Mouse (Mus musculus) myocyte (in vitro differentiated cells): ENCODE results near the gene Mgme1. TPM values are rescaled to one million over a fixed set of nuclear protein-coding genes. Genes with fewer than 3 reads are reported as not detected.
A peak's percentile ranks its signal among the peaks of the same experiment; 100 is the strongest.

Experiments used
- H3K27me3 ChIP-seq: one replicate; pipeline ENCODE4 v1.6.1; 2011; ENCODE audit not compliant: control insufficient read depth, insufficient read depth, insufficient read length
- H3K36me3 ChIP-seq: one replicate; pipeline ENCODE4 v1.6.1; 2011; ENCODE audit not compliant: control insufficient read depth, insufficient read depth
- H3K4me2 ChIP-seq: one replicate; pipeline ENCODE4 v1.6.1; 2011; ENCODE audit warnings: low read depth, control low read depth
- H3K4me3 ChIP-seq: one replicate; pipeline ENCODE4 v1.5.1; 2011; ENCODE audit warnings: mild to moderate bottlenecking, control low read depth, moderate library complexity
- H3K79me2 ChIP-seq: one replicate; pipeline ENCODE4 v1.6.1; 2011; ENCODE audit not compliant: control insufficient read depth, insufficient read depth
- H3ac ChIP-seq: one replicate; pipeline ENCODE4 v1.6.1; 2011; ENCODE audit not compliant: control insufficient read depth, insufficient read length
- CEBPB ChIP-seq: IDR thresholded peaks from 2 replicates; pipeline ENCODE4 v1.6.1; 2011; ENCODE audit warnings: mild to moderate bottlenecking, moderate library complexity; ENCODE audit not compliant: poor library complexity, insufficient read depth, severe bottlenecking
- E2F4 ChIP-seq: IDR thresholded peaks from one replicate; pipeline ENCODE4 v1.6.1; 2011; ENCODE audit warnings: mild to moderate bottlenecking, control low read depth, moderate library complexity; ENCODE audit not compliant: insufficient read depth
- MAX ChIP-seq: IDR thresholded peaks from one replicate; pipeline ENCODE4 v1.6.1; 2011; ENCODE audit warnings: low read depth, mild to moderate bottlenecking, control low read depth
- MYOD1 ChIP-seq, 3 experiments: IDR thresholded peaks; one replicate each; pipeline ENCODE4 v1.6.1; 2011; ENCODE audit warnings: control low read depth in 2 of 3, low read depth in 2 of 3, mild to moderate bottlenecking in 2 of 3, moderate library complexity in 1 of 3; ENCODE audit not compliant: insufficient read length in 2 of 3, control insufficient read depth in 1 of 3
- MYOG ChIP-seq, 3 experiments: IDR thresholded peaks; one replicate each; pipeline ENCODE4 v1.6.1; 2011; ENCODE audit warnings: control low read depth in 2 of 3, low read depth in 2 of 3, mild to moderate bottlenecking in 2 of 3; ENCODE audit not compliant: insufficient read length in 2 of 3, control insufficient read depth in 1 of 3, insufficient read depth in 1 of 3
- POLR2A ChIP-seq: IDR thresholded peaks from one replicate; pipeline ENCODE4 v1.6.1; 2011; ENCODE audit warnings: low read depth, mild to moderate bottlenecking, control low read depth, moderate library complexity; ENCODE audit not compliant: insufficient read length
- POLR2AphosphoS2 ChIP-seq: IDR thresholded peaks from one replicate; pipeline ENCODE4 v1.6.1; 2011; ENCODE audit warnings: low read depth, control low read depth; ENCODE audit not compliant: insufficient read length
- REST ChIP-seq: IDR thresholded peaks from one replicate; pipeline ENCODE4 v1.6.1; 2011; ENCODE audit warnings: mild to moderate bottlenecking, control low read depth, moderate library complexity; ENCODE audit not compliant: insufficient read depth, insufficient read length
- SRF ChIP-seq: IDR thresholded peaks from one replicate; pipeline ENCODE4 v1.6.1; 2011; ENCODE audit warnings: low read depth; ENCODE audit not compliant: control insufficient read depth, insufficient read length
- TCF12 ChIP-seq: IDR thresholded peaks from one replicate; pipeline ENCODE4 v1.6.1; 2011; ENCODE audit warnings: mild to moderate bottlenecking, control low read depth; ENCODE audit not compliant: poor library complexity, insufficient read depth, severe bottlenecking
- TCF3 ChIP-seq: IDR thresholded peaks from one replicate; pipeline ENCODE4 v1.6.1; 2011; ENCODE audit warnings: low read depth, control low read depth; ENCODE audit not compliant: insufficient read length
- USF1 ChIP-seq: IDR thresholded peaks from one replicate; pipeline ENCODE4 v1.6.1; 2011; ENCODE audit warnings: low read depth, mild to moderate bottlenecking, control low read depth, moderate library complexity
- polyA plus RNA-seq: library from polyadenylated mRNA; unstranded; fragments of >200 nt; fragmentation: generic; extraction: Trizol; gene quantifications from one replicate; pipeline ENCODE4 v1.2.1, GENCODE M21; 2012; ENCODE audit warnings: missing spikeins

The Mgme1 gene
- polyA plus RNA-seq, 1 experiment = 3.7 TPM

DNA sequence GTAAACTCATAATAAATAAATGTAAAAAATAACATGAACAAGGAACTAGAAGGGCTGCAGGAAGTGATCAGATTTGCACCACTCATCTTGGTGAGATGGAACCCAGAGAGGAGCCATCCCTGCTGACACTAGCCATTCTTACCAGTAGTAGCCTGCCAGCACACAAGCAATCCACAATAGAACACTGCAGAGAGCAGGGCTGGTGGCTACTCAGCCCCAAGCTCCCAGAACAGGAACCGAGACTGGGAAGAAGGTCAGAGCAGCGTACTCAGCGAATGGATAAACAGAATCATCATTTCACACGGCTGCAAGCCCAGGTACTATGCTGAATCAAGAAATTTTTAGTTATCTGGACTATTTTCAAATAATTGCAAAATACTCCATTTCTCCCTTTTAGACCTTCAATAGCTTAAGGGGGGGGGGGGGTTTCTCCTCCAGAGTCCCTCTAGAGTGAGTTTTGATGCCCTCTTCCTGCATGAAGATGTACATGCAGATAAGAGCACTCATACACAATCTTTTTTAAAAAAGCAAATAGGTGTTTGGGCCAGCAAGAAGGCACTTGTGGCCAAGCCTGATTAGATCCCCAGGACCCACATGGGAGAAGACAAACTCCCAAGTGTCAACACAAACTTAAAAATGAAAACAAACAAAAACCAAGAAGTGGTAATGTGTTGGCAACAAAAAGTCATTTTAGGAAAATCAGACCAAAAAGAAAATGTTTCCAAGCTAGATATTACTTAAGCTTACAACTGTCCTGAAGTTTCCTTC lies 4.4 kb upstream of the Mgme1 start:
- Histone ChIP-seq H3K4me2 (peak overlapping the region; percentile 89), H3K79me2 (peaks cover 92% of the 10 kb centered on the region), H3ac (no peak overlapping the region), H3K36me3 (peaks cover 9% of the 10 kb centered on the region), H3K27me3 (no peaks in the 10 kb centered on the region), H3K4me3 (no peak overlapping the region)
- TF ChIP-seq REST = no peak
- no peak for TF ChIP-seq POLR2A
- no peak for TF ChIP-seq TCF3
- TF ChIP-seq USF1 = no peak
- no peak for TF ChIP-seq TCF12
- TF ChIP-seq MYOG (IDR thresholded peaks at IDR 0.05; ENCODE audit: control insufficient read depth in 1 of 3, insufficient read depth in 1 of 3, insufficient read length in 2 of 3, low read depth in 2 of 3) = no peak
- no peak for TF ChIP-seq SRF
- TF ChIP-seq E2F4 = no peak
- TF ChIP-seq CEBPB = no peak
- TF ChIP-seq POLR2AphosphoS2 = no peak
- no peak for TF ChIP-seq MAX
- no peak for TF ChIP-seq MYOD1 (IDR thresholded peaks at IDR 0.05; ENCODE audit: control insufficient read depth in 1 of 3, insufficient read length in 2 of 3, low read depth in 2 of 3)

DNA sequence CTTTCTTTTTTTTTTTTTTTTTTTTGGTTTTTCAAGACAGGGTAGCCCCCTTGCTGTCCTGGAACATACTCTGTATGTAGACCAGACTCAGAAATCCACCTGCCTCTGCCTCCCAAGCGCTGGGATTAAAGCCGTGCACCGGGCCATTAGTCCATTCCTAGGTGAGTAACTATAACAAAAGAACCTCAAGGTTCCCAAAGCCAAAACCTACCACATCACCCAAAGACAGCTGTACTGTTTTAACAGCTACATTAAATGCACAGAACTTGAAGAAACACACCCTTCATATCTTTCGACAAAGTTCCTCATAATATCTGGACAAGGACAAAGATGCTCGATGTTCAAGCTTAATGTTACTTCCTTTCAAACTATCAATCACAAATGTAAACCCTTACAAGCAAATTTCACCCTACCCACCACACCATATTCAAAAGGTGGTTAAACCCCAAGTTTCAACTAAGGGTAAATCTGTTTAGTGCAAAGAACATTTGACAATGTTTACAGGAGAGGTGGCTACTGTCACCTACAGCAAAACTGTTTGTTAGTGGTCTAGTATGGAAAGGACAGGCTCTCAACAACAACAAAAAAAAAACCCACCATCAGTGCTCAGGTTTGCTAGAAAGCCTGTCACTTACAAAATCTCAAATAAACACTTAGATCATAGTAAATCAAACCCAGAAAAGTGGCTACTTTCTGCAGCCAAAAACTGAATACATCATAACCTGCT lies 3.3 kb upstream of the Mgme1 start:
- peaks cover 81% of the 10 kb centered on the region for H3K79me2 ChIP-seq
- TF ChIP-seq E2F4 = no peak
- TF ChIP-seq REST = no peak
- TF ChIP-seq MYOD1 (IDR thresholded peaks at IDR 0.05; ENCODE audit: control insufficient read depth in 1 of 3, insufficient read length in 2 of 3, low read depth in 2 of 3) = no peak
- TF ChIP-seq POLR2A = no peak
- TF ChIP-seq SRF = no peak
- TF ChIP-seq MAX = no peak
- no peak overlapping the region for H3ac ChIP-seq
- H3K27me3 ChIP-seq = no peaks in the 10 kb centered on the region
- H3K4me2 ChIP-seq = peak overlapping the region; percentile 89
- H3K4me3 ChIP-seq = peak overlapping the region; percentile 85
- H3K36me3 ChIP-seq = peaks cover 9% of the 10 kb centered on the region

DNA sequence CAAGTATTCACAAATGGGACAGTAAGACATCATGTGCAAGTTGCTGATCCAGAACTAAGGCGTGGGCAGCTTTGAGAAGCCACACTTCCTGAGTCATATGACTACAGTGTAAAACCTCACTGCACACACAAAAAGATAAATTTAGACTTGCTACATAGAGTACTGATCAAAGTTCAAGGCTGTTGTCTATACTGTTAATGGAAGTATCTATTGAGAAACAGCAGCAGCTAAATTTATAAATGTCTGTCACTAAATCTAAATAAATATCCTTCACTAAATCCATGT lies 2.8 kb upstream of the Mgme1 start:
- Histone ChIP-seq H3ac (no peak overlapping the region), H3K4me2 (peak overlapping the region; percentile 89), H3K79me2 (peaks cover 76% of the 10 kb centered on the region), H3K4me3 (peak overlapping the region; percentile 85), H3K36me3 (peaks cover 9% of the 10 kb centered on the region), H3K27me3 (no peaks in the 10 kb centered on the region)
- no peak for TF ChIP-seq POLR2AphosphoS2
- TF ChIP-seq USF1 = peak; percentile 50

DNA sequence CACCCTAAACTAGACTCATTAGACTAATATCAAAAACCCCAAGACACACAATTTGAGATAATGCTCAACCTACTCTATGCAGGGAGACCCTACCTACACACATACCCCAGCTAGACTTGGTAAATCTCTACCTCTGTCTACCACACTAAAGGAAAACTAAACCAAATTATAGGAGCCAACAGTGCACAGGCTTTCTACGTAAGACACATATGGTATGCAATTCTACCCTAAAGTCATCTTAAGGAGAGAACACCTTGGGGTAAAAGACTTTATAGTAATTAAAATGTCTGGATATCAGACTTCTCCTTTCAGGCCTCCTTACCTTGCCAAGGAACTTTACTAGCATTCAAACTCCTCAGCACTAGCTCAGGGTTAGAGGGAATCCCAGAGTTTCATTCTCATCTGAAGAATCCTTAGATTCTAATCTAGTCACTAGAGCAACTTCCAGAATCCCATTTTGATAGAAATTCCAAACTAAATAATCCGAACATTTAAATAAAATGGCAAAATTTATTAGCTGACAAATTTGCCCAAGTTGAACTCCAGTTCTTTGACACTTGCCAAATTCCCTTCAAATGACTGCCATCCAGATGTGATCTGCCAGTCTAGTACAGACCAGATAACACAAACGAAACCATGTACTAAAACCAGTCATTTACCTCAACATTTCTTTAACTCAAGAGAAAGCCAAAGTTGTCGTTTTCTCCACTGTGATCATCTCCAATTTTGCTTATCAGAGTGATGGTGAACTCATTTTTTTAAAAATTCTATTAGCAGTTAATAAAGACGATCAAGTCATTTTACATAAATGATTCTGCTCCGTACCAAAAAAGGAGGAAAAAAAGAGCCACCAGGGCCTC lies 1.8 kb upstream of the Mgme1 start:
- peak overlapping the region; percentile 85 for H3K4me3 ChIP-seq
- peaks cover 9% of the 10 kb centered on the region for H3K36me3 ChIP-seq
- no peaks in the 10 kb centered on the region for H3K27me3 ChIP-seq
- peaks cover 66% of the 10 kb centered on the region for H3K79me2 ChIP-seq
- TF ChIP-seq POLR2AphosphoS2 = no peak
- no peak for TF ChIP-seq E2F4
- TF ChIP-seq TCF3 = no peak
- no peak for TF ChIP-seq POLR2A
- TF ChIP-seq MAX = no peak
- TF ChIP-seq MYOG (IDR thresholded peaks at IDR 0.05; ENCODE audit: control insufficient read depth in 1 of 3, insufficient read depth in 1 of 3, insufficient read length in 2 of 3, low read depth in 2 of 3) = no peak
- TF ChIP-seq SRF = no peak
- TF ChIP-seq TCF12 = no peak
- no peak for TF ChIP-seq MYOD1 (IDR thresholded peaks at IDR 0.05; ENCODE audit: control insufficient read depth in 1 of 3, insufficient read length in 2 of 3, low read depth in 2 of 3)
- TF ChIP-seq REST = no peak
- no peak for TF ChIP-seq USF1
- no peak for TF ChIP-seq CEBPB
- H3K4me2 ChIP-seq = peak overlapping the region; percentile 89
- H3ac ChIP-seq = no peak overlapping the region
